Mouse (Mus musculus): Measurements from ENCODE around the gene Chchd3.

The Chchd3 gene

GRCm38 (mm10) chr6:32949702-32950101 lies 110.4 kb downstream of the Chchd3 start:
- in situ Hi-C loops (cut with MboI; ENCODE audit: low pct_unique_long_range_greater_than_20kb in 1 of 2, low sequenced_read_pairs in 2 of 2, unreplicated experiment in 1 of 2), result no loop called here

GRCm38 (mm10) chr6:32947225-32947624 lies 112.8 kb downstream of the Chchd3 start:
- in situ Hi-C loops (cut with MboI; ENCODE audit: low pct_unique_long_range_greater_than_20kb in 1 of 2, low sequenced_read_pairs in 2 of 2, unreplicated experiment in 1 of 2), result no loop called here

GRCm38 (mm10) chr6:32944956-32945355 lies 115.1 kb downstream of the Chchd3 start:
- in situ Hi-C loops (cut with MboI; ENCODE audit: low pct_unique_long_range_greater_than_20kb in 1 of 2, low sequenced_read_pairs in 2 of 2, unreplicated experiment in 1 of 2), result no loop called here

GRCm38 (mm10) chr6:32943651-32944050 lies 116.4 kb downstream of the Chchd3 start:
- in situ Hi-C loops (cut with MboI; ENCODE audit: low pct_unique_long_range_greater_than_20kb in 1 of 2, low sequenced_read_pairs in 2 of 2, unreplicated experiment in 1 of 2), result no loop called here

GRCm38 (mm10) chr6:32940299-32940698 lies 119.8 kb downstream of the Chchd3 start:
- in situ Hi-C loops (cut with MboI; ENCODE audit: low pct_unique_long_range_greater_than_20kb in 1 of 2, low sequenced_read_pairs in 2 of 2, unreplicated experiment in 1 of 2), result no loop called here

- in situ Hi-C loops (cut with MboI; ENCODE audit: low pct_unique_long_range_greater_than_20kb in 1 of 2, low sequenced_read_pairs in 2 of 2, unreplicated experiment in 1 of 2), result no loop called here
Observed at GRCm38 (mm10) chr6:32937643-32938042, 122.4 kb downstream of the Chchd3 start.

- in situ Hi-C loops (cut with MboI; ENCODE audit: low pct_unique_long_range_greater_than_20kb in 1 of 2, low sequenced_read_pairs in 2 of 2, unreplicated experiment in 1 of 2), result no loop called here
Observed at GRCm38 (mm10) chr6:32936794-32937193, 123.3 kb downstream of the Chchd3 start.

GRCm38 (mm10) chr6:32936365-32936764 lies 123.7 kb downstream of the Chchd3 start:
- in situ Hi-C loops (cut with MboI; ENCODE audit: low pct_unique_long_range_greater_than_20kb in 1 of 2, low sequenced_read_pairs in 2 of 2, unreplicated experiment in 1 of 2), result no loop called here

GRCm38 (mm10) chr6:32935576-32935975 lies 124.5 kb downstream of the Chchd3 start:
- in situ Hi-C loops (cut with MboI; ENCODE audit: low pct_unique_long_range_greater_than_20kb in 1 of 2, low sequenced_read_pairs in 2 of 2, unreplicated experiment in 1 of 2), result no loop called here

GRCm38 (mm10) chr6:32931106-32931770 lies 128.8 kb downstream of the Chchd3 start:
- in situ Hi-C loops (cut with MboI; ENCODE audit: low pct_unique_long_range_greater_than_20kb in 1 of 2, low sequenced_read_pairs in 2 of 2, unreplicated experiment in 1 of 2), result no loop called here

GRCm38 (mm10) chr6:32922391-32922790 lies 137.7 kb downstream of the Chchd3 start:
- in situ Hi-C loops (cut with MboI; ENCODE audit: low pct_unique_long_range_greater_than_20kb in 1 of 2, low sequenced_read_pairs in 2 of 2, unreplicated experiment in 1 of 2), result no loop called here

GRCm38 (mm10) chr6:32920091-32920490 lies 140.0 kb downstream of the Chchd3 start:
- in situ Hi-C loops (cut with MboI; ENCODE audit: low pct_unique_long_range_greater_than_20kb in 1 of 2, low sequenced_read_pairs in 2 of 2, unreplicated experiment in 1 of 2), result no loop called here

- in situ Hi-C loops (cut with MboI; ENCODE audit: low pct_unique_long_range_greater_than_20kb in 1 of 2, low sequenced_read_pairs in 2 of 2, unreplicated experiment in 1 of 2), result no loop called here
Observed at GRCm38 (mm10) chr6:32910692-32911091, 149.4 kb downstream of the Chchd3 start.

- in situ Hi-C loops (cut with MboI; ENCODE audit: low pct_unique_long_range_greater_than_20kb in 1 of 2, low sequenced_read_pairs in 2 of 2, unreplicated experiment in 1 of 2), result no loop called here
Observed at GRCm38 (mm10) chr6:32899061-32899460, 161.0 kb downstream of the Chchd3 start.

GRCm38 (mm10) chr6:32894100-32894499 lies 166.0 kb downstream of the Chchd3 start:
- in situ Hi-C loops (cut with MboI; ENCODE audit: low pct_unique_long_range_greater_than_20kb in 1 of 2, low sequenced_read_pairs in 2 of 2, unreplicated experiment in 1 of 2), result no loop called here

GRCm38 (mm10) chr6:32890726-32891125 lies 169.3 kb downstream of the Chchd3 start:
- in situ Hi-C loops (cut with MboI; ENCODE audit: low pct_unique_long_range_greater_than_20kb in 1 of 2, low sequenced_read_pairs in 2 of 2, unreplicated experiment in 1 of 2), result no loop called here

- in situ Hi-C loops (cut with MboI; ENCODE audit: low pct_unique_long_range_greater_than_20kb in 1 of 2, low sequenced_read_pairs in 2 of 2, unreplicated experiment in 1 of 2), result no loop called here
Observed at GRCm38 (mm10) chr6:32888894-32889529, 171.0 kb downstream of the Chchd3 start.

- in situ Hi-C loops (cut with MboI; ENCODE audit: low pct_unique_long_range_greater_than_20kb in 1 of 2, low sequenced_read_pairs in 2 of 2, unreplicated experiment in 1 of 2), result no loop called here
Observed at GRCm38 (mm10) chr6:32878586-32878985, 181.5 kb downstream of the Chchd3 start.

GRCm38 (mm10) chr6:32874176-32874575 lies 185.9 kb downstream of the Chchd3 start:
- in situ Hi-C loops (cut with MboI; ENCODE audit: low pct_unique_long_range_greater_than_20kb in 1 of 2, low sequenced_read_pairs in 2 of 2, unreplicated experiment in 1 of 2), result no loop called here

GRCm38 (mm10) chr6:32872805-32873204 lies 187.3 kb downstream of the Chchd3 start:
- in situ Hi-C loops (cut with MboI; ENCODE audit: low pct_unique_long_range_greater_than_20kb in 1 of 2, low sequenced_read_pairs in 2 of 2, unreplicated experiment in 1 of 2), result no loop called here

Measured in mouse embryonic stem cell (cell line).